Mouse (Mus musculus) ES-Bruce4 (cell line): ENCODE measurements around the gene Clcn1.

Experiments
- CTCF ChIP-seq: IDR thresholded peaks from one replicate; pipeline ENCODE4 v1.8.1; 2011; ENCODE audit warnings: low read depth, low read length
- EP300 ChIP-seq: IDR thresholded peaks from 2 replicates; pipeline ENCODE4 v1.6.1; 2011; ENCODE audit warnings: low read depth, low read length; ENCODE audit not compliant: insufficient read depth
- POLR2A ChIP-seq: IDR thresholded peaks from one replicate; pipeline ENCODE4 v1.8.1; 2011; ENCODE audit warnings: low read length; ENCODE audit not compliant: insufficient read depth

- TF ChIP-seq CTCF (no peak), POLR2A (no peak), EP300 (no peak)
Observed at GRCm38 (mm10) chr6:42299362-42299761, 12.9 kb downstream of the Clcn1 start.
